ENCODE assay signal across 23 mouse cellular contexts in the genomic region with DNA sequence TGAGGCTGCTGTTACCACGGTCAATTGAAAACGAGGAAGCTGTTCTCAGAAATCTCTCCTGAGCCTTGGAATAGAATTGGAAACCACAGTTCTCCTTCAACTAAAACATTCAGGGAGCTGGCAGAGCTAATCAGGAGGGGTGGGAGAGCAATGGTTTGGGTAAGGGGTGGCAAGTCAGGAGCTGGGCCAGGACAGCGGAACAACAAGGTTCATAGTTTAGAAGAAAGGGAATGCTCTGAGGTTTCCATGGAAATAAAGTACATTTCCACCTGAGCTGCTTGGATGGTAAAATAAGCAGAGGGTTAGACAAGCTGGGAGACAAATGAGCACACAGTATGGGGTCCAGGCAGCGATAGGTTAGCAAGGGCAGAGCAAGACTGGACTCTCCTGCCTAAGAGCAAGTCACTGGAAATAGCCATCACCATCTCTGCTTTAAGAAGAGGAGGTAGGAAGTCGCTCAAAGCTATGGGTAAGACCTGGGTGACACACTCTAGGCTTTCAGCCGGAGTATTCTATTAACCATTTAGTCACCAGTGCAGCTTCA.
A peak's percentile ranks its signal among the peaks of the same experiment; 100 is the strongest.
DNase-seq lines count a peak whose midpoint lies in the region; ATAC-seq lines count a peak whose summit lies in the region.
"Had no signal": no experiment of that assay in that cellular context is flagged by ENCODE, and none has a peak within 500 bp of the region (broad histone marks: within the 10 kb centered on the region; RNA-seq: fewer than 3 reads in every experiment).

No protein-coding gene starts in this region.

- no peaks in the 10 kb centered on the region for H3K36me3 ChIP-seq in neural tube, embryonic 15.5 days
- H3K36me3 ChIP-seq: embryonic facial prominence, embryonic 12.5 days; forebrain, embryonic 12.5 days; G1E; liver, embryonic 13.5 days; neural tube, embryonic 13.5 days had no signal

- no peak for ATAC-seq in neural tube, embryonic 15.5 days (ENCODE audit: low FRiP score)
- ATAC-seq: inflammation-experienced regulatory T-cells, adult 6 months; Patski had no signal

- no peak overlapping the region for H3K9ac ChIP-seq in neural tube, embryonic 15.5 days (replicated peaks)
- H3K9ac ChIP-seq: embryonic facial prominence, embryonic 12.5 days; forebrain, embryonic 12.5 days; hindbrain, embryonic 14.5 days; liver, embryonic 13.5 days; lung, embryonic 14.5 days; neural tube, embryonic 13.5 days had no signal

- H3K27me3 ChIP-seq in neural tube, embryonic 15.5 days (replicated peaks): no peaks in the 10 kb centered on the region
- H3K27me3 ChIP-seq: CH12.LX; embryonic facial prominence, embryonic 12.5 days; forebrain, embryonic 12.5 days; liver, embryonic 13.5 days; neural tube, embryonic 13.5 days; Patski had no signal

- no peak overlapping the region for H3K4me2 ChIP-seq in neural tube, embryonic 15.5 days
- H3K4me2 ChIP-seq: embryonic facial prominence, embryonic 12.5 days; forebrain, embryonic 12.5 days; hindbrain, embryonic 14.5 days; liver, embryonic 13.5 days; lung, embryonic 14.5 days; neural tube, embryonic 13.5 days had no signal

- no peaks in the 10 kb centered on the region for H3K4me1 ChIP-seq in neural tube, embryonic 15.5 days
- H3K4me1 ChIP-seq: embryonic facial prominence, embryonic 12.5 days; forebrain, embryonic 12.5 days; liver, embryonic 13.5 days; neural tube, embryonic 13.5 days had no signal

- H3K4me3 ChIP-seq in neural tube, embryonic 15.5 days (replicated peaks): no peak overlapping the region
- H3K4me3 ChIP-seq: embryonic facial prominence, embryonic 12.5 days; forebrain, embryonic 12.5 days; liver, embryonic 13.5 days; neural tube, embryonic 13.5 days had no signal

- WGBS in neural tube, embryonic 15.5 days: 46% methylated on average over 6 of the region's 6 CpGs

- H3K27ac ChIP-seq in neural tube, embryonic 15.5 days (replicated peaks): no peak overlapping the region
- H3K27ac ChIP-seq: embryonic facial prominence, embryonic 12.5 days; forebrain, embryonic 12.5 days; hindbrain, embryonic 14.5 days; liver, embryonic 13.5 days; neural tube, embryonic 13.5 days had no signal

- peak; percentile 44 for DNase-seq in embryo, embryonic 10.5 days (ENCODE audit: low spot score)
- no peak for DNase-seq in embryo, embryonic 11 days
- DNase-seq in neural tube, embryonic 10.5 days (ENCODE audit: extremely low spot score, low spot score): peak; percentile 19
- DNase-seq in cerebellum, adult 9-10 months: peak; percentile 34
- DNase-seq in mesoderm, embryonic 11.5 days (ENCODE audit: low read depth, low spot score): peak; percentile 40
- no peak for DNase-seq in adipocyte (ENCODE audit: low spot score)
- DNase-seq: adrenal gland, adult 8-10 months; gastrocnemius, postnatal 36 days; heart, postnatal 4 days; kidney, adult 9 months; kidney, postnatal 25 days; liver, embryonic 13.5 days; lung, embryonic 14.5 days; midbrain, embryonic 14.5 days had no signal

- H3K9me3 ChIP-seq in neural tube, embryonic 15.5 days (replicated peaks): no peaks in the 10 kb centered on the region
- H3K9me3 ChIP-seq: embryonic facial prominence, embryonic 12.5 days; forebrain, embryonic 12.5 days; G1E; liver, embryonic 13.5 days; neural tube, embryonic 13.5 days had no signal

Comparison
In these comparisons a context has a peak if more than half of its experiments do, and no peak if none do; other contexts are left out.
1. DNase-seq: peak in embryo, embryonic 10.5 days (single experiment), neural tube, embryonic 10.5 days (single experiment), cerebellum, adult 9-10 months (single experiment) and mesoderm, embryonic 11.5 days (single experiment); none in embryo, embryonic 11 days (single experiment) and adipocyte (single experiment).